Mouse (Mus musculus) large intestine, adult 2 months (tissue): ENCODE results near the gene P4ha1. TPM values are rescaled to one million over a fixed set of nuclear protein-coding genes. Genes with fewer than 3 reads are reported as not detected.
A peak's percentile ranks its signal among the peaks of the same experiment; 100 is the strongest.
"Not testable (repeated sequence)": the region's sequence is repeated elsewhere in the genome, so short reads cannot be mapped to it uniquely, and the experiment has no call there.

Experiments
- DNase-seq: peaks from one replicate; pipeline ENCODE4 v3.0.0-alpha.2; 2012; ENCODE audit warnings: low read depth, low spot score
- WGBS: fragments of 180-500 bp; shearing (Covaris S2); methylation state at CpG from one replicate; pipeline ENCODE4 v1.1.7; 2018; 5-methylcytosine and 5-hydroxymethylcytosine counted together
- polyA plus RNA-seq: library from polyadenylated mRNA; depleted of rRNA; stranded (reverse); fragments of >200 nt; gene quantifications from 2 replicates; pipeline ENCODE4 v1.2.3, GENCODE M21; 2012; rRNA removed

Gene P4ha1
- 4.2 and 4.9 TPM in 2 replicates for polyA plus RNA-seq

- WGBS, result under 1% methylated on average over 38 of the region's 39 CpGs
- peak; percentile 83 for DNase-seq
Observed at GRCm38 (mm10) chr10:59323100-59323487, at the start of gene P4ha1. Gene P4ha1, plus strand, starts transcription at chr10:59323296.

- no peak for DNase-seq
- WGBS, result 35% methylated on average over 5 of the region's 5 CpGs
Observed at GRCm38 (mm10) chr10:59275745-59276144, 47.4 kb upstream of the P4ha1 start.

- WGBS, result 12% methylated on average over 10 of the region's 10 CpGs
- no peak for DNase-seq
Observed at GRCm38 (mm10) chr10:59277116-59277515, 46.0 kb upstream of the P4ha1 start.

- DNase-seq, result no peak
- WGBS, result 36% methylated on average over 5 of the region's 5 CpGs
Observed at GRCm38 (mm10) chr10:59277729-59278475, 45.2 kb upstream of the P4ha1 start.

GRCm38 (mm10) chr10:59283164-59283563, 39.9 kb upstream of the P4ha1 start:
- 70% methylated on average over 3 of the region's 3 CpGs for WGBS

GRCm38 (mm10) chr10:59283749-59284148, 39.3 kb upstream of the P4ha1 start:
- WGBS, result 100% methylated on average over 1 of the region's 1 CpGs
- no peak for DNase-seq

More at GRCm38 (mm10) chr10:59283164-59283563, 39.9 kb upstream of the P4ha1 start:
- no peak for DNase-seq

- 58% methylated on average over 5 of the region's 5 CpGs for WGBS
- DNase-seq, result no peak
Observed at GRCm38 (mm10) chr10:59285530-59285929, 37.6 kb upstream of the P4ha1 start.

- no peak for DNase-seq
- 79% methylated on average over 2 of the region's 2 CpGs for WGBS
Observed at GRCm38 (mm10) chr10:59287251-59287650, 35.8 kb upstream of the P4ha1 start.

GRCm38 (mm10) chr10:59287662-59288061, 35.4 kb upstream of the P4ha1 start:
- WGBS, result 81% methylated on average over 3 of the region's 3 CpGs

GRCm38 (mm10) chr10:59289062-59289461, 34.0 kb upstream of the P4ha1 start:
- no peak for DNase-seq
- 44% methylated on average over 8 of the region's 8 CpGs for WGBS

More at GRCm38 (mm10) chr10:59287662-59288061, 35.4 kb upstream of the P4ha1 start:
- DNase-seq, result no peak

- DNase-seq, result no peak
- 18% methylated on average over 3 of the region's 3 CpGs for WGBS
Observed at GRCm38 (mm10) chr10:59291536-59291935, 31.6 kb upstream of the P4ha1 start.

GRCm38 (mm10) chr10:59292079-59292478, 31.0 kb upstream of the P4ha1 start:
- DNase-seq, result no peak
- 54% methylated on average over 7 of the region's 7 CpGs for WGBS

- DNase-seq, result no peak
- WGBS, result 6% methylated on average over 4 of the region's 4 CpGs
Observed at GRCm38 (mm10) chr10:59292558-59292957, 30.5 kb upstream of the P4ha1 start.

GRCm38 (mm10) chr10:59295241-59295811, 27.8 kb upstream of the P4ha1 start:
- DNase-seq, result no peak
- WGBS, result 23% methylated on average over 8 of the region's 8 CpGs

GRCm38 (mm10) chr10:59296261-59296660, 26.8 kb upstream of the P4ha1 start:
- DNase-seq, result no peak
- 35% methylated on average over 5 of the region's 5 CpGs for WGBS

- WGBS, result 88% methylated on average over 12 of the region's 12 CpGs
- not testable (repeated sequence) for DNase-seq
Observed at GRCm38 (mm10) chr10:59302671-59303070, 20.4 kb upstream of the P4ha1 start.

GRCm38 (mm10) chr10:59308993-59309715, 13.9 kb upstream of the P4ha1 start:
- WGBS, result 38% methylated on average over 3 of the region's 3 CpGs
- no peak for DNase-seq

- no peak for DNase-seq
- WGBS, result 6% methylated on average over 2 of the region's 2 CpGs
Observed at GRCm38 (mm10) chr10:59310124-59310523, 13.0 kb upstream of the P4ha1 start.

GRCm38 (mm10) chr10:59310691-59311457, 12.2 kb upstream of the P4ha1 start:
- DNase-seq, result no peak
- WGBS, result 55% methylated on average over 6 of the region's 6 CpGs

- DNase-seq, result no peak
- 73% methylated on average over 5 of the region's 5 CpGs for WGBS
Observed at GRCm38 (mm10) chr10:59311881-59312280, 11.2 kb upstream of the P4ha1 start.
